In the genomic region with DNA sequence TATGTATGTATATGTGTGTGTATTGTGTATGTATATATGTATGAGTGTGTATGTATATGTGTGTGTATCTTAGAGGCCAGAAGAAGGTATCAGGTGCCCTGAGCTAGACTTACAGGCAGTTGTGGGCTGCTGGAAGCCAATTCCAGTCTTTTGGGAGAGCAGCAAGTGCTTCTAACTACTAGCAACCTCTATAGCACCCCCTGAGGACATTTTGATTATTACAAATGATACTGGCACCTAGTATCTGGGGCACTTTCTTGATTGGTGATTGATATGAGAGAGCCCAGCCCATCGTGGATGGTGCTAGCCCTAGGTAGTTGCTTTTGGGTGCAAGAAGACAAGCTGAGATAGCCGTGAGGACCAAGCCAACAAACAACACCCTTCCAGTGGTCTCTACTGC, we compare ENCODE assay signal across 10 mouse cellular contexts.
DNase-seq lines count a peak whose midpoint lies in the region; ATAC-seq and TF ChIP-seq lines count a peak whose summit lies in the region.
"Had no signal": no experiment of that assay in that cellular context is flagged by ENCODE, and none has a peak within 500 bp of the region (broad histone marks: within the 10 kb centered on the region; RNA-seq: fewer than 3 reads in every experiment).

No protein-coding gene starts in this region.

- H3K27me3 ChIP-seq in heart, adult 2 months (ENCODE audit: control insufficient read depth, insufficient read depth, low read length): no peaks in the 10 kb centered on the region
- H3K27me3 ChIP-seq in liver, adult 2 months (ENCODE audit: control insufficient read depth, insufficient read depth, low read length): no peaks in the 10 kb centered on the region
- H3K27me3 ChIP-seq in liver, embryonic 12.5 days (replicated peaks): no peaks in the 10 kb centered on the region
- no peaks in the 10 kb centered on the region for H3K27me3 ChIP-seq in forebrain, embryonic 15.5 days
- H3K27me3 ChIP-seq: megakaryocyte, embryonic 14.5 days had no signal

- H3K27ac ChIP-seq in heart, adult 2 months: peak overlapping the region; percentile 10
- H3K27ac ChIP-seq in liver, adult 2 months (replicated peaks; ENCODE audit: insufficient read depth, low read depth, low read length): peak overlapping the region; percentile 34
- no peak overlapping the region for H3K27ac ChIP-seq in liver, embryonic 12.5 days
- no peak overlapping the region for H3K27ac ChIP-seq in forebrain, embryonic 15.5 days (replicated peaks)

- intact Hi-C loops in heart, adult 2 months (cut with DNase I): loop anchor here (10.0 kb wide), 1 partner anchor 53 kb away; no protein-coding TSS in a partner anchor
- intact Hi-C loops in heart, postnatal 10 days (cut with DNase I): loop anchor here (5.0 kb wide), 1 partner anchor 190 kb away; no protein-coding TSS in a partner anchor

- no peak overlapping the region for H3K4me2 ChIP-seq in liver, embryonic 12.5 days
- no peak overlapping the region for H3K4me2 ChIP-seq in forebrain, embryonic 15.5 days (replicated peaks)

- H3K4me1 ChIP-seq in heart, adult 2 months (ENCODE audit: control insufficient read depth, insufficient read depth, low read length): peaks cover 19% of the 10 kb centered on the region
- 0 out of 2 replicates have a peak, but pooled peaks cover 3% of the 10 kb centered on the region for H3K4me1 ChIP-seq in liver, adult 2 months (ENCODE audit: control insufficient read depth, insufficient read depth, low read length)
- no peaks in the 10 kb centered on the region for H3K4me1 ChIP-seq in liver, embryonic 12.5 days
- H3K4me1 ChIP-seq in forebrain, embryonic 15.5 days: no peaks in the 10 kb centered on the region
- H3K4me1 ChIP-seq: megakaryocyte, embryonic 14.5 days had no signal

- no peaks in the 10 kb centered on the region for H3K79me2 ChIP-seq in heart, adult 2 months (replicated peaks; ENCODE audit: control insufficient read depth, insufficient read depth, low read length)
- no peaks in the 10 kb centered on the region for H3K79me2 ChIP-seq in liver, adult 2 months (ENCODE audit: control insufficient read depth, insufficient read depth, low read length)

- TF ChIP-seq POLR2A in heart, adult 2 months (IDR thresholded peaks at IDR 0.05; ENCODE audit: insufficient read depth, low read depth, low read length): no peak
- TF ChIP-seq POLR2A in liver, adult 2 months (IDR thresholded peaks at IDR 0.05; ENCODE audit: extremely low read depth, insufficient read depth, low read length): no peak

- H3K9ac ChIP-seq in heart, adult 2 months (ENCODE audit: low read depth, low read length): no peak overlapping the region
- no peak overlapping the region for H3K9ac ChIP-seq in liver, adult 2 months (ENCODE audit: low read depth, low read length)
- H3K9ac ChIP-seq in liver, embryonic 12.5 days: no peak overlapping the region
- H3K9ac ChIP-seq in forebrain, embryonic 15.5 days (replicated peaks): no peak overlapping the region

- no peaks in the 10 kb centered on the region for H3K9me3 ChIP-seq in liver, embryonic 12.5 days (replicated peaks)
- H3K9me3 ChIP-seq in forebrain, embryonic 15.5 days: no peaks in the 10 kb centered on the region
- H3K9me3 ChIP-seq: G1E; megakaryocyte, embryonic 14.5 days had no signal

- DNase-seq in heart, adult 2 months: no peak
- no peak for DNase-seq in heart, postnatal 10 days
- peak; percentile 36 for DNase-seq in liver, adult 2 months (ENCODE audit: extremely low read depth, low read depth, low spot score)
- DNase-seq in MEL-GATA-1-ER (ENCODE audit: extremely low read depth, low read depth): peak; percentile 10
- no peak for DNase-seq in layer of hippocampus, postnatal 14 days (ENCODE audit: low spot score in 2 of 2)

- peaks cover 16% of the 10 kb centered on the region for H3K36me3 ChIP-seq in heart, adult 2 months (ENCODE audit: control insufficient read depth, insufficient read depth, low read length)
- no peaks in the 10 kb centered on the region for H3K36me3 ChIP-seq in liver, adult 2 months (ENCODE audit: control insufficient read depth, insufficient read depth, low read length)
- H3K36me3 ChIP-seq in liver, embryonic 12.5 days: no peaks in the 10 kb centered on the region; the same call in 1 of the 2 replicates
- H3K36me3 ChIP-seq in forebrain, embryonic 15.5 days: no peaks in the 10 kb centered on the region
- H3K36me3 ChIP-seq: G1E had no signal

- no peak for TF ChIP-seq EP300 in heart, adult 2 months (IDR thresholded peaks at IDR 0.05; ENCODE audit: insufficient read depth, low read depth, low read length)

- peak; percentile 69 for TF ChIP-seq CTCF in heart, adult 2 months (IDR thresholded peaks at IDR 0.05)
- no peak for TF ChIP-seq CTCF in liver, adult 2 months (IDR thresholded peaks at IDR 0.05; ENCODE audit: low read depth, low read length)

- no peak for ATAC-seq in liver, embryonic 12.5 days
- peak; percentile 44; the same call in 1 of the 2 replicates for ATAC-seq in megakaryocyte, adult 5-6 weeks (ENCODE audit: poor library complexity, severe bottlenecking)
- no peak for ATAC-seq in forebrain, embryonic 15.5 days (replicated peaks)

- WGBS in heart, adult 2 months: 73% methylated on average over 2 of the region's 2 CpGs
- 69% methylated on average over 2 of the region's 2 CpGs for WGBS in liver, adult 2 months
- WGBS in liver, embryonic 12.5 days (ENCODE audit: insufficient replicate concordance): 40% methylated on average over 2 of the region's 2 CpGs
- 76% methylated on average over 2 of the region's 2 CpGs for WGBS in forebrain, embryonic 15.5 days

- H3K4me3 ChIP-seq in heart, adult 2 months: no peak overlapping the region
- no peak overlapping the region for H3K4me3 ChIP-seq in liver, adult 2 months (ENCODE audit: insufficient read depth, low read depth, low read length)
- H3K4me3 ChIP-seq in liver, embryonic 12.5 days: no peak overlapping the region
- no peak overlapping the region for H3K4me3 ChIP-seq in forebrain, embryonic 15.5 days
- H3K4me3 ChIP-seq: megakaryocyte, embryonic 14.5 days had no signal

Comparison
In these comparisons a context has a peak if more than half of its experiments do, and no peak if none do; other contexts are left out.
1. H3K27ac ChIP-seq: peak in heart, adult 2 months (single experiment) and liver, adult 2 months (single experiment); none in liver, embryonic 12.5 days (single experiment) and forebrain, embryonic 15.5 days (single experiment).
2. DNase-seq: peak in liver, adult 2 months (single experiment) and MEL-GATA-1-ER (single experiment); none in heart, adult 2 months (0 of 2), heart, postnatal 10 days (0 of 2) and layer of hippocampus, postnatal 14 days (0 of 2).